Mouse (Mus musculus) T-helper 17 cell (primary cell): ENCODE data around the gene Pigv.

Experiments used
- in situ Hi-C, 2 experiments: fragments of 300-600 bp; cut with MboI, MseI; formaldehyde crosslinking; loops; 1 replicate in 1 of 2; 2 replicates in 1 of 2; pipeline ENCODE4 v1.15.1; 2025; ENCODE audit warnings: high pct_unique_total_duplicates in 2 of 2

Gene Pigv

GRCm38 (mm10) chr4:133649989-133650699 lies 22.3 kb downstream of the Pigv start, which contains the start of gene Zdhhc18:
Zdhhc18 (minus strand) TSS chr4:133650154.
- in situ Hi-C loops: loop anchor here (10.0 kb wide), 1 partner anchor 55 kb away; no protein-coding TSS in a partner anchor

- in situ Hi-C loops: loop anchor here (10.0 kb wide), 1 partner anchor 55 kb away; no protein-coding TSS in a partner anchor
Observed at GRCm38 (mm10) chr4:133649464-133649863, 23.0 kb downstream of the Pigv start.

- in situ Hi-C loops: loop anchor here (10.0 kb wide), 1 partner anchor 51 kb away; no protein-coding TSS in a partner anchor
Observed at GRCm38 (mm10) chr4:133645680-133646079, 26.8 kb downstream of the Pigv start.

GRCm38 (mm10) chr4:133645195-133645594 lies 27.3 kb downstream of the Pigv start:
- in situ Hi-C loops: loop anchor here (10.0 kb wide), 1 partner anchor 50 kb away; no protein-coding TSS in a partner anchor

- in situ Hi-C loops: no loop called here
Observed at GRCm38 (mm10) chr4:133634043-133634410, 38.4 kb downstream of the Pigv start.

- in situ Hi-C loops: no loop called here
Observed at GRCm38 (mm10) chr4:133633332-133634042, 39.0 kb downstream of the Pigv start.

GRCm38 (mm10) chr4:133632483-133633327 lies 39.7 kb downstream of the Pigv start:
- in situ Hi-C loops: no loop called here

- in situ Hi-C loops: no loop called here
Observed at GRCm38 (mm10) chr4:133631769-133632411, 40.6 kb downstream of the Pigv start.

- in situ Hi-C loops: no loop called here
Observed at GRCm38 (mm10) chr4:133631071-133631768, 41.2 kb downstream of the Pigv start.

GRCm38 (mm10) chr4:133630326-133630920 lies 42.0 kb downstream of the Pigv start:
- in situ Hi-C loops: no loop called here

GRCm38 (mm10) chr4:133629191-133629590 lies 43.3 kb downstream of the Pigv start:
- in situ Hi-C loops: no loop called here

GRCm38 (mm10) chr4:133628517-133628916 lies 43.9 kb downstream of the Pigv start:
- in situ Hi-C loops: no loop called here

- in situ Hi-C loops: no loop called here
Observed at GRCm38 (mm10) chr4:133627039-133627438, 45.4 kb downstream of the Pigv start.

GRCm38 (mm10) chr4:133626621-133627020 lies 45.8 kb downstream of the Pigv start:
- in situ Hi-C loops: no loop called here

- in situ Hi-C loops: no loop called here
Observed at GRCm38 (mm10) chr4:133626221-133626620, 46.2 kb downstream of the Pigv start.

GRCm38 (mm10) chr4:133625621-133626071 lies 46.8 kb downstream of the Pigv start:
- in situ Hi-C loops: no loop called here

- in situ Hi-C loops: no loop called here
Observed at GRCm38 (mm10) chr4:133624830-133625229, 47.6 kb downstream of the Pigv start.

GRCm38 (mm10) chr4:133622161-133622695 lies 50.2 kb downstream of the Pigv start:
- in situ Hi-C loops: no loop called here

- in situ Hi-C loops: no loop called here
Observed at GRCm38 (mm10) chr4:133620668-133621067, 51.8 kb downstream of the Pigv start.
